Mouse (Mus musculus) liver, postnatal 0 days (tissue): Measurements from ENCODE around the gene Dmrta2. TPM values are rescaled to one million over a fixed set of nuclear protein-coding genes. Genes with fewer than 3 reads are reported as not detected.

ENCODE experiments used
- ATAC-seq: fragments of 200-750 bp; cut with Nextera tagmentation; 2 replicates; pipeline ENCODE4 v1.8.0; 2017; ENCODE audit warnings: mild to moderate bottlenecking, moderate library complexity
- DNase-seq: peaks from one replicate; pipeline ENCODE4 v3.0.0-alpha.2; 2016
- H3K27ac ChIP-seq: fragments of 300-500 bp; sonication (generic); 2 replicates; pipeline ENCODE4 v1.5.1; 2014; ENCODE audit warnings: antibody characterized with exemption, moderate library complexity, mild to moderate bottlenecking, low read depth
- H3K27me3 ChIP-seq: fragments of 300-500 bp; sonication (generic); 2 replicates; pipeline ENCODE4 v1.6.1; 2014; ENCODE audit warnings: low read length, control low read depth, mixed read lengths; ENCODE audit not compliant: insufficient read depth
- H3K36me3 ChIP-seq: fragments of 300-500 bp; sonication (generic); replicated peaks from 2 replicates; pipeline ENCODE4 v1.6.1; 2014; ENCODE audit warnings: mild to moderate bottlenecking, control low read depth, low read length, moderate library complexity, mixed read lengths; ENCODE audit not compliant: insufficient read depth
- H3K4me1 ChIP-seq: fragments of 300-500 bp; sonication (generic); 2 replicates; pipeline ENCODE4 v1.6.1; 2014; ENCODE audit warnings: antibody characterized with exemption, mild to moderate bottlenecking, control low read depth; ENCODE audit not compliant: insufficient read depth
- H3K4me2 ChIP-seq: fragments of 300-500 bp; sonication (generic); 2 replicates; pipeline ENCODE4 v1.6.1; 2014; ENCODE audit warnings: low read depth, mild to moderate bottlenecking, low read length, moderate library complexity, mixed read lengths
- H3K4me3 ChIP-seq: fragments of 300-500 bp; sonication (generic); 2 replicates; pipeline ENCODE4 v1.5.1; 2014; ENCODE audit warnings: low read depth, low read length
- H3K9ac ChIP-seq: fragments of 300-500 bp; sonication (generic); replicated peaks from 2 replicates; pipeline ENCODE4 v1.6.1; 2014; ENCODE audit warnings: mild to moderate bottlenecking, moderate library complexity
- H3K9me3 ChIP-seq: fragments of 300-500 bp; sonication (generic); 2 replicates; pipeline ENCODE4 v1.6.1; 2016; ENCODE audit warnings: mild to moderate bottlenecking, control low read depth, low read length, mixed read lengths
- CTCF ChIP-seq: sonication (generic); IDR thresholded peaks from 2 replicates; pipeline ENCODE4 v1.5.1; 2016; ENCODE audit warnings: antibody characterized with exemption, low read depth
- EP300 ChIP-seq: IDR thresholded peaks from 2 replicates; pipeline ENCODE4 v1.6.1; 2016; ENCODE audit warnings: antibody characterized with exemption, low read depth, mild to moderate bottlenecking
- WGBS: fragments of 180-500 bp; shearing (Covaris S2); extraction: QIAGEN DNeasy Blood & Tissue Kit; methylation state at CpG from one replicate; pipeline ENCODE4 v1.1.7; 2014; ENCODE audit not compliant: insufficient replicate concordance; 5-methylcytosine and 5-hydroxymethylcytosine counted together
- polyA plus RNA-seq: library from polyadenylated mRNA; unstranded; fragments of >200 nt; fragmentation: Nextera tagmentation; extraction: Ambion mirVana; gene quantifications from 2 replicates; pipeline ENCODE4 v1.2.1, GENCODE M21; 2015

The Dmrta2 gene
- polyA plus RNA-seq, 1 experiment from 2014 or later = not detected

DNA sequence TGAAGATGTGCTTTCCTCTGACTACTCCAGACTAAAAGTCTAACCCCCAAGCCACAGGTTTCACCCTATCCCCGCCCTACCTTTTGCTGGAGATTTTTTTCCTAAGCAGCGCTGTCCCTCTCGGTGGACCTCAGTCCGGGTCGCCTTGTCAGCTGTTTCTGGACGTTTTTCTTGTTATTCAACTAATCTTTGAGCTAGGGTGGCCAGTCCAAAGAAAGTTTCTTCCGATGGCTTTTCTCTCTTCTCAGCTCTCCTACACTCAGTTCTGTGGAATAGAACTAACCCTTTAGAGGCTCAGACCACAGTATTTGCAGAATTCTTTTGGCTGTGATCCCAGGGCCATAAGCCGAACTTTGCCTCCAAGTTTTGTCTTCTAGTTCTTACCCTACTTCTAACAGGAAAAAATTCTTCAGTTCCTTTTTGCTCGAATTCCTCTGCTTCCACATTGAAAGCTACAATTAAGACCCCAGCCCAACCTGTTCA, 1.0 kb downstream of the Dmrta2 start:
- H3K36me3 ChIP-seq = no peaks in the 10 kb centered on the region
- DNase-seq (no peak), ATAC-seq (no peak)
- H3K4me2 ChIP-seq = no peak overlapping the region
- no peak overlapping the region for H3K4me3 ChIP-seq
- H3K9ac ChIP-seq = no peak overlapping the region
- H3K4me1 ChIP-seq = peaks cover 14% of the 10 kb centered on the region
- peaks cover 100% of the 10 kb centered on the region for H3K27me3 ChIP-seq
- TF ChIP-seq CTCF (no peak), EP300 (no peak)
- WGBS = 4% methylated on average over 9 of the region's 9 CpGs
- H3K27ac ChIP-seq = no peak overlapping the region
- no peaks in the 10 kb centered on the region for H3K9me3 ChIP-seq

DNA sequence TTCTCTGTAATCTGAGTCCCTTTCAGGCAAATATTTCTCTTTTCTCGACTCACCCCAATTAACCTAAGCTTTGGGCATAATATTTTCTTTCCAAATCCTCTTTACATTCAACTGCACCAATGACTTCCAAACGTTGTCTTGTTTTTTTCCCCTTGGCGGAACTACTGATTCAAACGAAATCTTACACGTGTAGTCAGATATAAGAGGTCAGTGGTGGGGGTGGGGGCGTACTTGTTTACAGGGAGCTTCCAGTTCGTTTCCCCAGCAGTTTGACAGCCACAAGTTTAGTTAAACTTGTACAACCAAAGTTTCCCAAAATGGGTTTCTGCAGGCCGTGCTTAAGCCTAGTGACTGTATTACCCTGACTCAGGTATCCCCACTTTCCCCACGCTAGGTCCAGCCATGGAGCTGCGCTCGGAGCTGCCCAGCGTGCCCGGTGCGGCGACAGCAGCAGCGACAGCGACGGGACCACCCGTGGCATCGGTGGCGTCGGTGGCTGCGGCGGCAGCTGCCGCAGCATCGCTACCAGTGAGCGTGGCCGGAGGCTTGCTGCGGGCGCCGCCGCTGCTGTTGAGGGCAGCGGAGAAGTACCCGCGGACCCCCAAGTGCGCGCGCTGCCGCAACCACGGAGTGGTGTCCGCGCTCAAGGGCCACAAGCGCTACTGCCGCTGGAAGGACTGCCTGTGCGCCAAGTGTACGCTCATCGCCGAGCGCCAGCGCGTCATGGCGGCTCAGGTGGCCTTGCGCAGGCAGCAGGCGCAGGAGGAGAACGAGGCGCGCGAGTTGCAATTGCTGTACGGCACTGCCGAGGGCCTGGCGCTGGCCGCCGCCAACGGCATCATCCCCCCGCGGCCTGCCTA, 1.8 kb downstream of the Dmrta2 start:
- H3K9me3 ChIP-seq = no peaks in the 10 kb centered on the region
- H3K9ac ChIP-seq = no peak overlapping the region
- DNase-seq (no peak), ATAC-seq (no peak)
- 1% methylated on average over 65 of the region's 66 CpGs for WGBS
- TF ChIP-seq CTCF (no peak), EP300 (no peak)
- H3K4me3 ChIP-seq = no peak overlapping the region
- no peak overlapping the region for H3K4me2 ChIP-seq
- no peaks in the 10 kb centered on the region for H3K36me3 ChIP-seq
- H3K27ac ChIP-seq = no peak overlapping the region
- peaks cover 14% of the 10 kb centered on the region for H3K4me1 ChIP-seq
- peaks cover 100% of the 10 kb centered on the region for H3K27me3 ChIP-seq

DNA sequence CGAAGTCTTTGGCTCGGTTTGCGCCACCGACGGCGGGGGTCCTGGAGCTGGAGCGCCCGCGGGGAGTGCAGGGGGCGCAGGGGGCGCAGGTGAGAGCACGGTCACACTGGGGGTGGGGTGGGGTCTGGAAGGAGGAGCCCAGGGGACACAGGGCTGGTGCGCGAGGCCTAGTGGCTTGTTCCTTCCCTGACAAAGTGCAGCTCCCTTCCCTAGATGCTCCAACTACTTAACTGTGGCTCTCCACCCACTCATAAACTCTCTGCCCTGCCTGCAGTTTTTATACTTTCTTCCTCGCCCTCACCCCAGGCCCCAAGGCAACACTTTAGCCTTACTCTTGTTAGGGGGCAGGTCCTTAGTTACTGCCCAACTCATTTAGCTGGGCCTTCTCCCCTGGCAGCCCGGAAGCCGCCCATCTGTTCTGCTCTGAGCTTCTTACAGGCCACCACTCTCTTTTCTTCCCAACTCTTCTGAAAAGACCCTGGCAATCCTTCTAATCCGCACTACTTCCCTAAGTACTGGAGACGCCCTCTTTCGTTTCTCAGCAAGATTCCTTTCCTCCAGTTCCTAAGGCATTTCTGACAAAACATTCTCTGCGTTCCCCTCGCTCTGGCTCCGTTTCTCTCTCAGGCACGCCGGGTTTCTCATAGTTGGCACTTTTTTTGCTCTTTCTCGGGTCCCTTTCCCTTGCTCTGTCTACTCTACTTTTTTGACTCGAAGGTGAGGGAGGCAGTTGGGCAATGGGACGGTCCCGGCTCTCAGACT, 2.6 kb downstream of the Dmrta2 start:
- 8% methylated on average over 19 of the region's 29 CpGs for WGBS
- H3K27me3 ChIP-seq = peaks cover 100% of the 10 kb centered on the region
- peaks cover 14% of the 10 kb centered on the region for H3K4me1 ChIP-seq
- H3K9me3 ChIP-seq = no peaks in the 10 kb centered on the region
- H3K36me3 ChIP-seq = no peaks in the 10 kb centered on the region
- DNase-seq = no peak
- H3K4me2 ChIP-seq = no peak overlapping the region
- H3K27ac ChIP-seq = no peak overlapping the region
- H3K9ac ChIP-seq = no peak overlapping the region
- no peak overlapping the region for H3K4me3 ChIP-seq
- ATAC-seq = no peak
- TF ChIP-seq CTCF = no peak
- TF ChIP-seq EP300 = no peak

DNA sequence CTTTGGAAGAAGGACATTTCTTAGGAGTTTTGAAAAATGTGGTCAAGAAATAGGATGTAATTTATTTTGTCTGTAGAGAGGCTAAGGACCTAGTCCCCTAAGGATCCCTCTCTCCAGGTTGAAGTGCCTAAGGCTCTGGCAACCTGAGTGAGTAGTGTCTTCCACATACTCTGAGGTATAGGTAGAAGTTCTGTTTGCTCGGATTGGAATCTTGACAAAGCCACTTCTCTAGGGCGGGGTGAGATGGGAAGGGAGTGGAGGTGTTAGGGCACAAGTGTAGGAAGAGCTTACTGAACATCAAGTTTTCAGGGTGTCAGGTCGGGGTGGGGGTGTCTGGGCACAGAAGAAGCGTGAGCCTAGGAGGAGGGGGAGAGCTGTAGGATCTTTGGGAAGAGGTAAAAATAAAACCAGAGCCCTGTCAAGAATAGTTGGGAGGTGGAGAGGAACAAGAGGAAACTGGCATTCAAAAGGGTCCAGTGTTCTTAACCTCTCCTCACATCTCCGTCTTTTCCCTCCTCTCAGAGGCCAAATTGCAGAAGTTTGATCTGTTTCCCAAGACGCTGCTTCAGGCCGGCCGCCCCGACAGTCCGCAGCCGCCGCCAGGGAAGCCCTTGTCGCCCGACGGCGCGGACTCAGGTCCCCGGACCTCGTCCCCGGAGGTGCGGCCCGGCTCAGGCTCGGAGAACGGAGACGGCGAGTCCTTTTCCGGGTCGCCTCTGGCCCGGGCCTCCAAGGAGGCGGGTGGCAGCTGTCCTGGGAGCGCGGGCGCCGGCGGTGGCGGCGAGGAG, 3.4 kb downstream of the Dmrta2 start:
- H3K4me1 ChIP-seq = peaks cover 14% of the 10 kb centered on the region
- H3K27ac ChIP-seq = no peak overlapping the region
- WGBS = 4% methylated on average over 36 of the region's 37 CpGs
- no peaks in the 10 kb centered on the region for H3K36me3 ChIP-seq
- no peak overlapping the region for H3K9ac ChIP-seq
- 0 out of 2 replicates have a peak overlapping the region, but pooled peaks have one; percentile 32 for H3K4me3 ChIP-seq
- H3K4me2 ChIP-seq = 0 out of 2 replicates have a peak overlapping the region, but pooled peaks have one; percentile 63
- no peak for ATAC-seq
- no peaks in the 10 kb centered on the region for H3K9me3 ChIP-seq
- no peak for DNase-seq
- TF ChIP-seq CTCF (no peak), EP300 (no peak)
- peaks cover 100% of the 10 kb centered on the region for H3K27me3 ChIP-seq

DNA sequence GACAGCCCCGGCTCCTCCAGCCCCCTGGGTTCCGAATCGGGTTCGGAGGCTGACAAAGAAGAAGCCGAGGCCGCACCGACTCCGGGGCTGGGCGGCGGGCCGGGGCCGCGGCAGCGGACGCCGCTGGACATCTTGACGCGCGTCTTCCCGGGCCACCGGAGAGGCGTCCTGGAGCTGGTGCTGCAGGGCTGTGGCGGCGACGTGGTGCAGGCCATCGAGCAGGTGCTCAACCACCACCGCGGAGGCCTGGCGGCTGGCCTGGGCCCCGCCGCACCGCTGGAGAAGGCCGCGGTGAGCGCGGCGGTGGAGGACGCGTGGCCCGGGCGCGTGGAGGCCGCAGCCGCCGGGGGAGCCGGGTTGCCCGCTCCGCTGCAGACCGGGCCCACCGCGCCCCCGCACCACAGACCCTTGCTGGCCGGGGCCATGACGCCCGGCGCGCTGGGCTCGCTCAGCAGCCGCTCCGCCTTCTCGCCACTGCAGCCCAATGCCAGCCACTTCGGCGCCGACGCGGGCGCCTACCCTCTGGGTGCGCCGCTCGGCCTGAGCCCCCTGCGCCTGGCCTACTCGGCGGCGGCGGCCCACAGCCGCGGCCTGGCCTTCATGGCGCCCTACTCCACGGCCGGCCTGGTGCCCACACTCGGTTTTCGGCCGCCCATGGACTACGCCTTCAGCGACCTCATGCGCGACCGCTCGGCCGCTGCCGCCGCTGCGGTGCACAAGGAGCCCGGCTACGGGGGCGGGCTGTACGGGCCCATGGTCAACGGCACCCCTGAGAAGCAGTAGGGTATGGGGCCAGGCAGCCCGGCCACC, 4.2 kb downstream of the Dmrta2 start:
- Histone ChIP-seq H3K4me3 (peak overlapping the region; percentile 32), H3K4me1 (peaks cover 14% of the 10 kb centered on the region), H3K36me3 (no peaks in the 10 kb centered on the region), H3K4me2 (peak overlapping the region; percentile 63), H3K9me3 (no peaks in the 10 kb centered on the region), H3K27ac (no peak overlapping the region), H3K9ac (no peak overlapping the region), H3K27me3 (peaks cover 100% of the 10 kb centered on the region)
- DNase-seq (no peak), ATAC-seq (0 out of 2 replicates have a peak, but pooled peaks have one; percentile 19)
- 1% methylated on average over 57 of the region's 99 CpGs for WGBS
- TF ChIP-seq CTCF = no peak
- no peak for TF ChIP-seq EP300
